Mouse (Mus musculus) B cell, adult 2 months (primary cell): ENCODE data around the gene Git2.
A peak's percentile ranks its signal among the peaks of the same experiment; 100 is the strongest.

Source experiments
- DNase-seq, 2 experiments: peaks; one replicate each; pipeline ENCODE4 v3.0.0; 2022

Gene Git2

DNA sequence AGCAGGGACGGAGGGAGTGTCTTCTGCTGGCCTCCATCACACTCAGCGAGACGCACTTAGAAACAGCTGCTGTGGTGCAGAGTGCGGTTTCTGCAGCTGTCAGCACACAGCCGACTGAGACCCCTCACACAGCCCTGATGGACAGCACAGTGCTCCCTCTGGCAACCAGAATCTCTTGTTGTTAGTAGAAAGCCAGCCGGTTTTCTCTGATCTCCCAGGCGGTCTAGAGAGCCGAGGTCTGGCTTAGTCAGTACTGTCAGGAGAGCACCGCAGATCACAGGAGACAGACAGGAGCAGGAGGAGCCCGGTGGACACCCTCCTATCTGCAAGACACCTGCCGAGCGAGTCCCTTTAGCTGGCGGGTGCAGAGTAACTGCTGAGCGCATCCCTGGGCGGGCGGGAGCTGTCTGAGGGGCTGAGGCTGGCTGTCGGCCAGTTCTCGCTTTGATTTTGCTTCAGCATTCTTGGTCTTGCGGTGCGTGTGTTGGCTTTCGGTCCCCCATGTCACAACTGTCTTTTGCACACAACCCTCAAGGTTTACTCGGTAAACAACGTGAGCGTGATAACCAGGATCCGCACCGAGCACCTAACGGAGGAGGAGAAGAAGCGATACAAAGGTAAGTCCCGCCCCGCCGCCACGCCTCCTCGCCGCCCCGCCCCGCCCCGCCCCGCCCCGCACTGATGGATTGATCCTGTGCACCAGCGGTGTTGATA, 21.1 kb upstream of the Git2 start:
- no peak for DNase-seq

DNA sequence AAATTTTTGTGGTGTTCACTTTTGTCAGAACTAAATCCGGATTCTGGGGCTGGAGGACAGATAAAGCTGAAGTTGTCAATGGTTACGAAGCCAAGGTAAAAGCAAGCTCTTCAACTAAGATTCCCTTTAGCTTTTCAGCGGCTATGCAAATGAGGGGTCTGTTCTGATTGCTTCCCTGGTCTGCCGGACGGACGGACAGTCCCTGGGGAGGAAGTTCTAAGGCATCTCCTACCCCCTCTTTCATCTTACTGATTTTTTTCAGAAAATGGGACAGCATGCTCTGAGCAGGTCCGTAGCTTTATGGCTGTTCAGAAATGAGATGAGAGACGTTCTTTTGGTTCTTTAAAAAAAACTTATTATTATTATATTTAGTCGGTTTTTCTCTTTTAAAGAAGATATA, 20.3 kb upstream of the Git2 start:
- DNase-seq, result no peak

DNA sequence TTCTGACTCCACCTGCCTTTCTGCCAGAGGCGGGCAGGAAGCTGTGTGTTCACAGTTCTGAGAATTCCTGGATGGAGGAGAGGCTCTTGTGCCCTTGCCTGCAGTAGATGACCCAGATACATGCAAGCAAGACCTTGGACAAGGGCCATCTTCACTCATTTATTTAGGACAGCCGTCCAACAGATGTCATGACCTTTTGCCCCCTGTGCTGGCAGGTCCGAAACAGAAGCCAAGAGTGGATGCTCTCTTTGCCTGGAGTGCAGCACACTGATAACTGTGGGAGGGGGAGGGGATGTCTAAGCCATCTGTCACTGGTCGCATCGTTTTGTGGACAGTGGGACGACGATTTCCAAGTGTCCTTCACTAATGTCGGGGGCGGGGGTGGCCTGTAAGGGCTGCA, 19.9 kb upstream of the Git2 start:
- DNase-seq, result no peak

DNA sequence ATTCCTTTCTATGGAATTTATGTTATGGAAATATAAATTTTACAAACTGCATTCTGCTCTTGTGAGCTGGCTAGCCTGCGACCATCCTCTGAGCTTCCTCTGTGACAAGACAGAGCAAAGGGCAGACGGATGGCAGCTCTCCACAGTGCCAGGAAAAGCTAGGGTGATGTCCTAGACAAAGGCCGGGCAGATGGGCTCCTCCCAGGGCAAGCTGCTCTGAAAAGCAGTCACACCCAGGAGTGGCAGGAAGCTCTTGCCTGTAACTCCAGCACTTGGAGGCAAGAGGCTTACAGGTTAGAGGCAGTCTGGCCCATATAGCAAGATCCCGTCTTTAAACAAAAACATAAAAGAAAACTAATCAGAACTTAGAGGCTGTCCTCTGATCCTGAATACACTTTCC, 19.3 kb upstream of the Git2 start:
- DNase-seq, result no peak

DNA sequence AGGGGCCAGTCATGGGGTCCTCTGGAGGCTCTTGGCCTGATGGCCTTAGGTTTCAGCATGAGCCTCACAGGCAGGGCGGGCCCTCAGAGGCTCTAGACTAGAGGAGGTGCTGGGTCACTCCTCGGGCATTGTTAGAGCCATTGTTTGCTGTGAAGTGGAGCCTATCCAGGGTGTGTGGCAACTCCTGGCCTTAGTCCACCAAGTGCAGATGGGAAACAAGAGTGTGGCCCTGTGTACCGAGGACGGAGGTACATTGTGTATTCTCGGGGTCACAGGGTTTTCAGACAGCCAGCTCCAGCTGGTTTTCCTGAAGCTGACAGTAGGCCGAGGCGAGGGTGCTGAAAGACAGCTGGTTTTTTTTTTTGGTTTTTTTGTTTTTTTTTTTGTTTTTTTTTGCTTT, 18.0 kb upstream of the Git2 start:
- DNase-seq, result no peak

DNA sequence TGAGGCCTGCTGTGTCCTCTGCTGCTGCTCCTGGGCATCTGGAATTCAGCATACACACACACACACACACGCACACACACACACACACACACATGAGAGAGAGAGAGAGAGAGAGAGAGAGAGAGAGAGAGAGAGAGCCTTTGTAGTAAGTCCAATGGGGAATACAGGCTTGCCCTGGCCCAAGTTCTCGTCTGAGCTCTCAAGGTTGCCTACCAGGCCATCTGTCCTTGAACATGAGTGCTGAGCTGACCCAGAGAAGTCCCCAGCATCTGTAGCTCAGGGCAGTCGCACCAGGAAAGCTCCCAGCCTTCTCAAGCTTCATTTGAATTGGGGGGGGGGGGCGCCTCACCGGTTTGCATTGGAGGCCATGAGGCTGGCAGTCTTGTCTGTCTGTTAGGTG, 9.9 kb upstream of the Git2 start:
- no peak for DNase-seq

DNA sequence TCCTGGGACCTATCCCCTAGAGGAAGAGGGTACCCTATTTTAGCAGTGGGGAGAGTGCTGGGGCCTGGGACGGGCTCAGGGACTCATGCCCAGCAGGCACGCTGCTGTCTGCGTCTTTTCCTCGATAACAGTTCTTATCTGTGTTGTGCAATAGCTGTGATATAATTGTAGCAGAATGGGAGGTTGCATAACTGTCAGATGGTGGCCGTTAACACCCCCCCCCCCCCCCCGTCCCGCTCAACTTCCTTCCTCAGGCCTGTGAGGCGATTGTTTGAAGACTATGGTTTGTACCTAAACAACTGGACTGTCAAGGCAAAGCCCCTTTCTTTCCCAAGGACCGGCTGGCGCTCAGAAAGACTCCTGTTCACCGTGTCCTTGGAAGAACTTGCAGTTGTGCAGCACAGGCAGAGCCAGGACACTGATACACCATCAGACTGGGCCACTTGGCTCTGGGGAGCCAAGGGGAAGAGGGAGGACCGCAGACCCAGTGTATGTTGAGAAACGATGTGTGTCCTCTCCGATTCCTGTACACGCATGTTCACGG, 9.4 kb upstream of the Git2 start:
- DNase-seq, result peak; percentile 27 to 31

DNA sequence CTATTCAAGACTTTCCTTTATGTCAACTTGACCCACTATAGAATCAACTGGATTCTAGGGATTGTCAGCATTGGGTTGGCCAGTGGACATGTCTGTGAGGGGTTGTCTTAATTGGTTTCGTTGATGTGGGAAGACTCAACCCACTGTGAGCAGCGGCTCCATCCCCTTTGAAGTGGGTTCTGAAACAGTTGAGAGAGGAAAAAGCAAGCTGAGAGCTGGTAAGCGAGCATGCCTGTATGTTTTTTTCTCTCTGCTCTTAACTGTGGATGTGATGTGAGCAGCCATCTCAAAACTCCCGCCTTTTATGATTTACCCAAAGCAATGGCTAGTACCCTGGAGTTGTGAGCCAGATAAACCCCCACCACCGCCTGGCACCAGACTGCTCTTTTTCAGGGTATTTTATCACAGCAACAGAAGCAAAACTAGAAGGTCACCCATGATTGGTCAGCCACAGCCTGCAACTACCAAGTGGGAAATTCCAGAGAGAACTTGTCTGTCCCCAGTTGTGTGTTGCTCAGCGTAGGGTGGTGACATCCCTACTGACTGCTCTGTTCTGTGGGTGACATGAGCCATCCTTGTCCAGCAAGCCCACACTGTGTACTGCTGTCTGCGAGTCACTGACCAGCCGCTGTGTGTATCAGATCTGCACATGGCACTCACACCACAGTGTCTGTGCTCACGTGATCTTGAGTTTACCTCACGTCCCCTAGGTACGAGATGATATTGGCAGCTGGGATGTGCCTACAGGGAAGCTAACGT, 8.3 kb upstream of the Git2 start:
- DNase-seq, result peak; percentile 49 to 54

DNA sequence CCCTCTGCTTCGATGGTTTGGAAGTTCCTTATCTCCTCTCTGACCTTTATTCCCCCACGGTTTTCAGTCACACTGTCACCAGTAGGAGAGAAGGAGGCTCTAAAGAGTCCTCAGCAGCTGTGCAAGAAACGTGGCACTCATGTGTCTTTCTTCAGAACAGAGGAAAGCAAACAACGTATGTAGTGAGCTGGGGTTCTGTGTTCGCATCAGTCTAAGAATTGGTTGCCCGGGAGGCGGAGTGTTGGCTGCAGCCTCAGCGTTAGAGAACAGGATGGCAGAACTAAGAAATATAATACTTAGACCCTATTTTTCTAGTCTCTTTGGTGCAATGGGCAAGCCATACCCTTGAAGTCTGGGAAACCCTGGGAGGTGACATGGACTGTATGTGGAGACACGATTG, 7.7 kb upstream of the Git2 start:
- DNase-seq, result no peak

DNA sequence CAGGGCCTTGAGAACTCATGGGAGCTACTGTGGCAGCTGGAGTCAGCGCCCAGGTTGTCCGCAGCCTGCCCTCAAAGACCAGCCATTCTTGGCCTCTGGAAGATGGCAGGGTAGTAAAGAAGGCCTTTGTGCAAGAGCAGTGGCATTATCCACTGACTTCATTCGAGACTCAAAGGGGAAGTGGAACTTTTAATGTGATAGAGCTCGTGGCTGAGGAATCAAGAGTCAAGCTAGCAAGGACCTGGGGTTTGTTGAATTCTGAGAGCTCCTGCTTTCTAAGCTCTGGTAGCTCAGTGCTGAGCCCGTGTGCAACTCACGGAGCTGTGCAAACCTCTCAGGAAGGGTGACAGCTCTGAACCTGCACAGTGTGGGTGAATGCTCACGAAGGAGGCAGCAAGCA, 5.6 kb upstream of the Git2 start:
- DNase-seq, result peak; percentile 28 to 32

DNA sequence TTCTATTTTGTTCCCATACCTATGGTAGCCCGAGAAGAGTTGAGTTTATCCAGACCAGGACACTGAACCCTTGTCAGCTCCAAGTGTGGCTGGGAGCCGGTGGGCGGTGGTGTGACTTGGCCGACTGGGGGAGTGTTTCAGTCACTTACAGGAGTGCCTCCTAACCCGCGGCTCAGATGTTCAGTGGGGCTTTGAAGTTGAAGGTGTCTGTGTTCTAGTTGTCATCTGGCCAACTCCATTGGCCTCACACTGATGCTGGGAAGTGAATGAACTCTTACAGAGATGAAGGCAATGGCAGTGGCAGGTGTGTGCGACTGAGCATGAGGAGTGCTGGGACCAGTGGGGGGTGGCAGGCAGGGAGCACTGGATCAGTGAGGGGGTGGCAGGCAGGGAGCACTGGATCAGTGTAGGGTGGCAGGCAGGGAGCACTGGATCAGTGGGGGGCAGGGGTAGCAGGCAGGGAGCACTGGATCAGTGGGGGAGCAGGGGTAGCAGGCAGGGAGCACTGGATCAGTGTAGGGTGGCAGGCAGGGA, 4.7 kb upstream of the Git2 start:
- DNase-seq, result no peak

DNA sequence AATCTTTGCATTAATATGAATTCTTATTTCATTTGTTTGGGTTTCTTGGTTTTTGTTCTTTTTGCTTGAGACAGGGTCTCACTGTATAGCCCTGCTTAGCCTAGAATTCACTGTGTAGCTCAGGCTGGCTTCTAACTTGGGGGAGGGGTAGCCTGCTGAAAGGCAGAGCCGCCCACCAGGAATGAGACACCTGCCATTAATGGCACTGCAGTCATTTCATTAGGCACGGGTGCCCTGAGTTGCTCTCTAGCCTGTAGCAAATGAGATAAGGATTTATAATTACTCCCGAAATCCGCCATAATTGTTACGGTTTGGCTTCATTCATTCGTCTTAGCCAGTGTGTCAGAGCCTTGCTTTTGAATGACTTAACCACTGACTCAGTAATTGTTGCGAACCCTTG, 857 bp upstream of the Git2 start:
- DNase-seq, result no peak

DNA sequence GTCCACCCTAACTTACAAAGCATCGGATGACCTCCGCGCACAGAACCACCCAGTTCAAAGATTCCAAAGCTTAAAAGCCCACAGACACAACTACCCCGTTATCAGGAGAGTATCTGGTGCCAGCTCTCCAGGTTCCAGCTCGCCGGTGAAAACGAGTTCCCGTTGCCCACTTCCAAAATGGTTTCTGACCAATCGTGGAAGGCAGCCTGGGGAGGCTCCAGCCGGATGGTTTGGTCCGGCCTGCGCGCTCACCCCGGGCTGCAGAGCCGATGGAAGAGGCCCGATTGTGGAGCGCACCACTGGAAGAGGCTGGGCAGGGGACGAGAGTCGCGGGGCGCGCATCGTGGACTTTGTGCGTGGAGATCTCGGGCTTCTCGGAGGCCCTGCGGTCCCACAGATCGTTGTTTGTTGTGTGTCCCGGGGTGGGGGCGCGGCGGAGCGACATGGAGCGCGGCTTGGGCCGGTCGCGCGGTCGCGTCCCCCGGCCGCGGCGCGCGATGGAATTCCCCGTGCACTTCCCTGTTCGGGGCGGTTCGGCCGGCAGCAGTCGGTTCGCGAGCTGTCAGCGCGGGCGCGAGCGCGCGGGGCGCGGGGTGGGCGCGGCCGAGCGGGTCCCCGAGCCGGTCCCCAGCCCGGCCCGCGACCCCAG, 790 bp downstream of the Git2 start, which contains the start of gene Ankrd13a:
Gene Ankrd13a (plus strand): TSS at position 275 of the 649 bp plus-strand sequence.
- DNase-seq, result peak; percentile 91 to 92

DNA sequence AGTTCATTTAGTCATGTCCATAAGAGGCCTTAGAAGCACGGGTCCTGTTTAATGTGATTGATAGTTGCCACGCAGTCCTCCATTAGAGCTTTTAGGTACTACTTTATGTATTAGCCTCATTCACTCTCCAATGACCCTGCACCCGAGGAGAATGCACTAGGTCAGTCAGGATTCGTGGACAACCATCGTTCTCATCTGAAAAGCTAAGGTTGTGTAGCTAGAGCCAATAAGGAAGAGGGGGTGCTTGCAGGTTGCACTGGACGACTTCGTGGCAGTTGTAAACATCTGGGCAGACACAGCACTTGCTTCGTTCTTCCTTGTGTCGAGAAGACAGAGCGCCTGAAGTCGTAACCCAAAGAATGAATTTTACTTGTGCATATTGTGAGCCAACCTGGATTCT, 1.5 kb downstream of the Git2 start:
- peak in 1 of 2 experiments; percentile 36 for DNase-seq

DNA sequence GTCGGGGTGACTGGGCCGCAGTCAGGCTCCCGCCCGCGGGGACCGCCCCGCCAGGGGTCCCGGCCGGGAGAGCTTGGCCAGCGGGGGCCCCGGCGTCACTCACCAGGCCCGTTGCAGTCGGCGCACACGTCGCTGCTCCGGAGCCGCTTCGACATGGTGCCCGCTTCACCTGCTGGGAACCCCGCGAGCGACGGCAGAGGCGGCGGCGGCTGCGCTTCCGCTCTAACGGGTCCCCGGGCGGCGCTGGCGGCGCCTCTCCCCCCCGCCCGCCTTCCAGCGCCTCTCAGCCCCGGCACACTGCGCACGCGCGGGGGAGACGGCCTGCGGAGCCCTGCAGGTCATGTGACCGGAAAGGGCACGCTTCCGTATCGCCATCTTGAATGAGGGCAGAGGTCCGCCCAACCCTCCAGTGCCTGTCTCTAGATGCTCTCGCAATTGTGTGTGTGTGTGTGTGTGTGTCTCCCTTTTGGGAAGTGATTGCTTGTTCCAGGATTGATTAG, 2.1 kb downstream of the Git2 start:
- peak; percentile 97 to 98 for DNase-seq

DNA sequence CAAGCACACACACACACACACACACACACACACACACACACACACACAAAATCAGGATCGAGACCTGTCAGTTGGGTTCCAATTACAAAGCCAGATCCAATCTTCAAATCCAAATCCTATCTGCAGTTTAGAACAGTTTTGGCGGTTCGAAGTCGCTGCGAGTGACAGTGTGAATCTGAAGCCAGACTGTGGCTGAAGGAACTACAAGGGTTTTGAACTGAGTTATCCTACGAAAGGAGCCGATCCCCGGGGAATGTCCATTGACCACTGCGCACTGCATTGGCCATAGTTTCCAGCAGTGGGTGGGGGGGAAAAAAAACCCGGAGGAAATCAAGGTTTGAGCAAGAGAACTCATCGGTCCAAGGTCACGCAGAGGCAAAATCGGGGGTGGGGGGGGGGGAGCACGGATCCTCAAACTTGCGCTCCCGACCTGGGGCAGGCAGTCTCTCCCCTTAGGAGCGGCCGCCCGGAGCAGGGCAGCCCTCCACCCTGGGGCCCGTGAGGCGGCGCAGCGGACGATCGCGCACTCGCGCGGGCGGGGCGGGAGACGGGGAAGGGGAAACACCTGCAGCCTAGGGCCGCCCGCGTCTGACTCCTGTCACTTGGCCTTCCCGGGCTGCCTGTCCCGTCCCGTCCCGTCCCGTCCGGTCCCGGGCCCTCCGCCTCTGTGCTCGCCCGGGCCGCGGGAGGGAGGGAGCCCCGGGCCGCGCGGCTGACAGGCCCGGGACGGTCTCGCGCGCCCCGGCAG, 2.7 kb downstream of the Git2 start:
- peak; percentile 68 to 69 for DNase-seq

DNA sequence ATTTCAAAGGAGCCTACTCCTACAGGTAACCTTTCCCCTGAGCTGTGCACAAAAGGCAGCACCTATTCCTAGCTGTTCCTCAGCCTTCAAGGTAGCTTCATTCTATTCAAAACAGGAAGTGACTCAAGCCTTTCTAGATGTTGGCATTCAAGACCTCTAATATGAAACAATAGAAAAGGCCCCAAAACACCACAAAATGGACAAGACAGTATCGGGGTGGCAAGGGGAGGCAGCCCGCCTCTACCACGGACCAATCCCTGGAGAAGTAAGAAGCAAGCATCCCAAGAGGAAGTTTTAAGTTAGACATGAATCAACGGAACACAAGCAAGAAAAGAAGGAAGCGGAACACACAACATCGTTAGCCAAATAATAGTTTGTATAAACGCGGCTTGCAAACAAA, 3.5 kb downstream of the Git2 start:
- peak; percentile 23 to 44 for DNase-seq

DNA sequence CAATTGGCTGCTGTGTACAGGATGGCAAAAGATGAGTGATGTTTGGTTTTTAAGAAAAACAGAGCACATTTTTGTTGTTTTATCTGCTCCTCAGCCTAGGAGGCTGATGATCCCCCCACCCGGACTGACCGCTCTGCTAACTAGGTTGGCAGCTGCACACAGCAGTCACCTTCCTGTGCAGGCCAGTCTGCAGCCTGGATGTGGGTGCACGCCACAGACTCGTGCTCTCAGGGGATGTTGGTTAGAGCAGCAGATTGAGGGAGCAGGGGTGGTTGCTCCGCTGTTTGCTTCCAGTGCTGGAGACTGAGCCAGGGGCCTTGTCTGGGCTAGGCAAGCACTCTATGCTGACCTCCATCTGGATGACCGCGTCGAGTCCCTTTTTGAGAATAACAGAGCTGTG, 5.5 kb downstream of the Git2 start:
- peak; percentile 44 to 46 for DNase-seq

DNA sequence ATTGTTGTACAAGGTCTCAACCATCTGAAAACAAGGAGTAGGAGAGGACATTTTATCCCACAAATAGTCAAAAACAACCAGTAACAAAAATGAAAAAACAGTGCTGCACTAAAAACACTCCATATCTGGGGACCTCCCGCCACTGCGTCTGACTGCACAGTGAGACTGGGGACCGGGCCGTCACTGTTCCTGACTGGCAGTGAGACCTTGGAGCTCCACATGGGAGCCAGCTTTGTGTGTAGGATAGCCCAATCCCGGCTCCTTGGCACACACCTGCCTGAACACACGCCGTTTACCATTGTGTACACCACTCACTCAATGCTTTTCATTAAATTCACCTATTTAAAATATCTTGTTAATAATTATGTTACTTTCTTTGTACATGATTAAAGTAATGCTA, 8.1 kb downstream of the Git2 start:
- DNase-seq, result no peak

DNA sequence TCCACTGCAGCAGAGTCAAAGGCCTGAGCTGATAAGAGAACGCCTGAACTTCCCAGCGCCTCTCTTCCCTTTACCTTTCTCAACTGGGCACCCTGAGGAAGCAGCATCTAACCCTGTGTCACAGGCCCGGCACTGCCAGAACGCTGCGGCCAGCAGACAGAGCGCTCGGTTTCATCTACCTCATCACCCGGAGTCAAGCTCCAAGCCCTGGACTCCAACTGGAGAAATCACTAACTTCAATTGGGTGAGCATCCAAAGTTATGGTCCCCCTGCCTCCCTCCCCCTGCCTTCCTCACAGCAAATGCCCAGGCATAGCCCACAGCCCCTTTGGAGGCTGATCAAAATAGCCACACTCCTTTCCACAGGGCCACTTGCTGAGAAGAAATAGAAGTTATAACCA, 8.6 kb downstream of the Git2 start:
- no peak for DNase-seq

DNA sequence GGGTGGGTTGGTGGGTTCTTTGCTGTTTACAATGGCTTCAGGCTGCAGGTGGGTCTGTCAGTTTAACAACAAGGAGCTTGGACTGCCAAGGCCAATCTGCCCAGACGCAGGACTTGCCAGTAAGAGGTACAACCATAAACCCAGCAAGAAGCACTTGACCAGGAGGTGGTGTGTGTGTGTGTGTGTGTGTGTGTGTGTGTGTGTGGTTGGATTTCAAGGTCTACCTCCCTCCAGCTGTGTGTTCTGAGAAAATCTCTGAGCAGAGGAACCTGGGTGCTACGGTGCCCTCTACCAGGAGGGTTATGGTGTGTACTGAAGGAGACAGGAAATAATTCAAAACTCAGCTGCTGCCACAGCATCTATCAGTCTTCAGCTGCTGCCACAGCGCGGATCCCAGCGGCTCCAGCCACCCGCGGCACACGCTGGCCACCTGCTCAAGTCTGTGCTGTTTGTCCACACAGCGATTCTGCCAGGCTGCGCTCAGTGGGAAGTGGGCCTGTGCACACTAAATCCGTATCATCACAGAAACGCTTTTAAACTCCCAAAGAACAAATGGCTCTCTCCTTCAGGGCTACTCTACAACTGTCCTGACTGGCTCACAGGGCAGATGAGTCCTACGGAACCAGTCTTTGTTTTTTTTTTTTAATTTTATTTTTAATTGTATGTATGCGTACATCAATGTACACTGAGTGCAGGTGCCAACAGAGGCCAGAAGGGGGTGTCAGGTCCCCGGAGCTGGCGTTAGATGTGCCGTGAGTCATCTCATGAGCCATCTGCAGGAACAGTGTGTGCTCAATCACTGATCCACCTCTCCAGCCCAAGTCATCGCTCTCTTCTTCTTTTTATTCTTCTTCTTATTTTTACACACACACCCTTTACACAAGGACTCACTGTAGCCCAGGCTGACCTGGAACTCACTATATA, 10.2 kb downstream of the Git2 start:
- DNase-seq, result peak; percentile 40 to 43
